Mouse (Mus musculus): Measurements from ENCODE around the gene Arl4c. TPM values are rescaled to one million over a fixed set of nuclear protein-coding genes. Genes with fewer than 3 reads are reported as not detected.
"Not testable (repeated sequence)": the region's sequence is repeated elsewhere in the genome, so short reads cannot be mapped to it uniquely, and the experiment has no call there.

Gene Arl4c
- polyA plus RNA-seq, 1 experiment from 2014 or later = 0.94 TPM

DNA sequence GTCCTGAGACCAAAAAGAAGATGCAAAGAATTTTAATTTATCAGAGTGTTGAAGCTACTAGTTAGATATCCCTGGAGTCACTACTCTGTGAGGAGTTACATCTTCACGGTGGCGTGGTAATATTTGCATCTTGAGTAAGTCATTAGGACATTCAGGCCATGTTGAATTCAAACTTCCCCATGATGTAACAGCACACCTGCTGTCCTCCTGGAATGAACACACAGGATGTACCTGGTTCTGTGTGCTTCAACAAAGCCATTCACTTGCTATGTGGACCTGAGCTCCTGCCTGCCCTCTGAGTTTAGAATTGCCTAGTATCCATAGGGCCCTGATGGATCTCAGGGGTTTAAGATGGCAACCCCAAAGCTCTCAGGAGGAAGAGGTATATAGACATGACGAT lies 60.8 kb downstream of the Arl4c start:
- no peak overlapping the region for H3K9ac ChIP-seq
- no peaks in the 10 kb centered on the region for H3K9me3 ChIP-seq (replicated peaks)
- no peaks in the 10 kb centered on the region for H3K36me3 ChIP-seq (replicated peaks)
- WGBS (ENCODE audit: insufficient replicate concordance) = 59% methylated on average over 3 of the region's 3 CpGs
- no peak overlapping the region for H3K27ac ChIP-seq (replicated peaks)
- H3K4me3 ChIP-seq (replicated peaks) = no peak overlapping the region
- no peak overlapping the region for H3K4me2 ChIP-seq
- ATAC-seq (ENCODE audit: insufficient read depth) = no peak
- peaks cover 9% of the 10 kb centered on the region; the same call in 1 of the 2 replicates for H3K4me1 ChIP-seq (replicated peaks)
- no peaks in the 10 kb centered on the region for H3K27me3 ChIP-seq

DNA sequence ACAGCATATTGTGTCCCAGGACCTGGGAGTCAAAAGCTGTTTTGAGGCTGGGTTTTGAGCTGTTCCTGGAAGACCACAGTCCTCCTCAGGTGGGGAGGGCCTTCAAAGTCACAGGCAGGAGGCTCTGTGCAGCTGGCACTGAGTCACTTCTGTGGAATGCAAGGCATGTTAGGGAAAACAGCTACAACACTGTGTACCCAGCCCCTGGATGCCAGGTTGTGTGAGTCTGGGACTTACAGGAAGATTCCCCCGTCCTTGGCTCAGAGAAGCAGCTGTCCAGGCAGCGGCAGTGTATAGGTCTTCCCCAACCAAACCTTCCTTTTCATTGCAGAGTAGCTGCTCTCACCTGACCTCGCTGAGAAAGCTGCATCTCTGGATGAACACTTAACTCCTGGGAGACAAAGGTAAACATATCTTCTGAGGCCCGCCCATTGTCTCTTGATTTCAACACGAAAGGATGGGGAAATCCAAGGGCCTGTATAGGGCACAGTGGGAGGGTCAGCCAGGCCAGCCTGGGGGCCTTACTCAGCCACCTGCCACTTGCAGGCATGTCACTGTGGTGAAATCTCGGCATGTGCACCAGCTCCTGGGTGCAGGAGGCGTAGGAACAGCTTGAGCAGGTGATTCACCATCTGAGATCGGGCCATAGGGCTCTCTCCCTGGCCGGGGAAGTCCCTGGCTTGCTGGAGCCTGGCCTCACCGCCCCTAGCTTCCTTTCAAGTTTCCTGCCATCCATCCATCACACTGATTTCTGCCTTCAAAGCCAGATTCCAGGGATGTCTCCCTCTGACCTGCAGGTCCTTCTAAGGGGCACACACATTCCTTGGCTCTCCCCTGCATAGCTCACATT lies 62.4 kb downstream of the Arl4c start:
- Histone ChIP-seq H3K9me3 (replicated peaks) (no peaks in the 10 kb centered on the region), H3K4me1 (replicated peaks) (peaks cover 5% of the 10 kb centered on the region; the same call in 1 of the 2 replicates), H3K27ac (replicated peaks) (no peak overlapping the region), H3K9ac (no peak overlapping the region), H3K4me2 (no peak overlapping the region), H3K4me3 (replicated peaks) (no peak overlapping the region), H3K27me3 (no peaks in the 10 kb centered on the region), H3K36me3 (replicated peaks) (no peaks in the 10 kb centered on the region)
- no peak for ATAC-seq (ENCODE audit: insufficient read depth)
- WGBS (ENCODE audit: insufficient replicate concordance) = 34% methylated on average over 10 of the region's 10 CpGs

DNA sequence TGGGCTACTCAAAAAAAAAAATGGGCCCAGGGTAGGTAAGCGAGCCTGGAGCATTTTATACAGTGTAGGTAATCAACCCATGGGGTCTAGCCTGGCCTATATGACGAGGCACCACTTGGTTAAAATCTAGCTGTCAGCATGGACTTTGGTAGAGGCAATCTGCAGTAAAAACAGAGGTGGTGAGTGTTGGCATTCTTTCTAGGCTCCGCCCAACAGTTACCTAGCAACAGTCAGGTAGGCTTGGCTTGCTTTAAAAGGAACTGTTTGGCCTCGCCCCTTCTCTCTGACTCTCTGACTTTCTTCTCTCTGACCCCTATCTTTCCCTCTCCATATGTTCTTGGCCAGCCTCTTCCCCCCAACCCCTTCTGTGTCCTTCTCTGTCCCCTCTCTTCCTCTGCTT lies 63.4 kb downstream of the Arl4c start:
- H3K9me3 ChIP-seq (replicated peaks) = no peaks in the 10 kb centered on the region
- no peaks in the 10 kb centered on the region for H3K27me3 ChIP-seq
- WGBS (ENCODE audit: insufficient replicate concordance) = 45% methylated on average over 4 of the region's 4 CpGs
- no peak for ATAC-seq (ENCODE audit: insufficient read depth)
- no peak overlapping the region for H3K4me2 ChIP-seq
- H3K36me3 ChIP-seq (replicated peaks) = no peaks in the 10 kb centered on the region
- H3K4me3 ChIP-seq (replicated peaks) = no peak overlapping the region
- H3K4me1 ChIP-seq (replicated peaks) = peaks cover 5% of the 10 kb centered on the region; the same call in 1 of the 2 replicates
- H3K9ac ChIP-seq = no peak overlapping the region
- H3K27ac ChIP-seq (replicated peaks) = no peak overlapping the region

DNA sequence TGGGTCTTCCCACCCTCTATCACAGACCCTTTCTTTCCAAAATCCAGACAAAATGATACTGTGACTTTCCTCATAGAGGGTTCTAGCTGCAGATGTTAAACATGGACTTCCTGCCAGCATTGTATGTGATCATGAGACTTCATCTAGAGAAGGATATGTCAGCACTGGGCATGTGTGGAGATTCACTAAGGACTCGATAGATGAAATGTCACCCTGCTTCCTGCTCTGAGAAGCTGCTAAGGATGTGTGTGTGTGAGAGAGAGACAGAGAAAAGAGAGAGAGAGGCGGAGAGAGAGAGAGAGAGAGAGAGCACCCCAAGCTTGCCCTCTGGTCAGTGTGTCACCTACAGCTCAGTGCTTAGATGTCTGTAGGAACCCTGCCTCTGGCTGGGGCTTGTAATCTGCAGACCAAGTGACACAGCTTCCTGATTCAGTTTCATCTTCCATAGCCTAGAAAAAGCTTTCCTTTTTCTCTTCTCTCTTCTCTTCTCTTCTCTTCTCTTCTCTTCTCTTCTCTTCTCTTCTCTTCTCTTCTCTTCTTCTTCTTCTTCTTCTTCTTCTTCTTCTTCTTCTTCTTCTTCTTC lies 65.4 kb downstream of the Arl4c start:
- 32% methylated on average over 2 of the region's 2 CpGs for WGBS (ENCODE audit: insufficient replicate concordance)
- not testable (repeated sequence) for H3K9me3 ChIP-seq (replicated peaks); H3K4me2 ChIP-seq; H3K36me3 ChIP-seq (replicated peaks); H3K27ac ChIP-seq (replicated peaks); ATAC-seq (ENCODE audit: insufficient read depth); H3K4me3 ChIP-seq (replicated peaks); H3K9ac ChIP-seq; H3K4me1 ChIP-seq (replicated peaks); H3K27me3 ChIP-seq

- 19% methylated on average over 12 of the region's 12 CpGs for WGBS (ENCODE audit: insufficient replicate concordance)
Observed at GRCm38 (mm10) chr1:88635659-88636058, 66.4 kb downstream of the Arl4c start.

GRCm38 (mm10) chr1:88632851-88633250 lies 69.2 kb downstream of the Arl4c start:
- Histone ChIP-seq H3K4me3 (replicated peaks) (no peak overlapping the region), H3K4me2 (no peak overlapping the region), H3K9me3 (replicated peaks) (no peaks in the 10 kb centered on the region), H3K9ac (no peak overlapping the region), H3K27me3 (no peaks in the 10 kb centered on the region), H3K36me3 (replicated peaks) (no peaks in the 10 kb centered on the region), H3K27ac (replicated peaks) (no peak overlapping the region), H3K4me1 (replicated peaks) (no peaks in the 10 kb centered on the region; the same call in 1 of the 2 replicates)
- 57% methylated on average over 6 of the region's 6 CpGs for WGBS (ENCODE audit: insufficient replicate concordance)
- ATAC-seq (ENCODE audit: insufficient read depth) = no peak

More at GRCm38 (mm10) chr1:88635659-88636058, 66.4 kb downstream of the Arl4c start:
- Histone ChIP-seq H3K36me3 (replicated peaks) (no peaks in the 10 kb centered on the region), H3K9ac (no peak overlapping the region), H3K27ac (replicated peaks) (0 out of 2 replicates have a peak overlapping the region, but pooled peaks have one; percentile 14), H3K4me1 (replicated peaks) (peaks cover 5% of the 10 kb centered on the region; the same call in 1 of the 2 replicates), H3K27me3 (no peaks in the 10 kb centered on the region), H3K4me3 (replicated peaks) (no peak overlapping the region), H3K4me2 (no peak overlapping the region), H3K9me3 (replicated peaks) (no peaks in the 10 kb centered on the region)
- ATAC-seq (ENCODE audit: insufficient read depth) = no peak

- Histone ChIP-seq H3K27me3 (no peaks in the 10 kb centered on the region), H3K27ac (replicated peaks) (no peak overlapping the region), H3K9me3 (replicated peaks) (no peaks in the 10 kb centered on the region), H3K9ac (no peak overlapping the region), H3K4me3 (replicated peaks) (no peak overlapping the region), H3K36me3 (replicated peaks) (no peaks in the 10 kb centered on the region), H3K4me2 (no peak overlapping the region), H3K4me1 (replicated peaks) (no peaks in the 10 kb centered on the region)
- no peak for ATAC-seq (ENCODE audit: insufficient read depth)
- 34% methylated on average over 2 of the region's 2 CpGs for WGBS (ENCODE audit: insufficient replicate concordance)
Observed at GRCm38 (mm10) chr1:88629966-88630488, 72.0 kb downstream of the Arl4c start.

GRCm38 (mm10) chr1:88625190-88625589 lies 76.8 kb downstream of the Arl4c start:
- no peak overlapping the region for H3K4me3 ChIP-seq (replicated peaks)
- no peak overlapping the region for H3K4me2 ChIP-seq
- H3K36me3 ChIP-seq (replicated peaks) = no peaks in the 10 kb centered on the region
- H3K9me3 ChIP-seq (replicated peaks) = no peaks in the 10 kb centered on the region
- no peak overlapping the region for H3K9ac ChIP-seq
- H3K4me1 ChIP-seq (replicated peaks) = no peaks in the 10 kb centered on the region
- H3K27ac ChIP-seq (replicated peaks) = no peak overlapping the region
- no peaks in the 10 kb centered on the region for H3K27me3 ChIP-seq
- ATAC-seq (ENCODE audit: insufficient read depth) = no peak
- 13% methylated on average over 1 of the region's 1 CpGs for WGBS (ENCODE audit: insufficient replicate concordance)

GRCm38 (mm10) chr1:88624376-88624775 lies 77.6 kb downstream of the Arl4c start:
- H3K9me3 ChIP-seq (replicated peaks) = no peaks in the 10 kb centered on the region
- no peak overlapping the region for H3K4me3 ChIP-seq (replicated peaks)
- H3K27me3 ChIP-seq = no peaks in the 10 kb centered on the region
- WGBS (ENCODE audit: insufficient replicate concordance) = 66% methylated on average over 4 of the region's 4 CpGs
- H3K9ac ChIP-seq = no peak overlapping the region
- no peak overlapping the region for H3K4me2 ChIP-seq
- ATAC-seq (ENCODE audit: insufficient read depth) = no peak
- no peak overlapping the region for H3K27ac ChIP-seq (replicated peaks)
- no peaks in the 10 kb centered on the region for H3K4me1 ChIP-seq (replicated peaks)
- H3K36me3 ChIP-seq (replicated peaks) = no peaks in the 10 kb centered on the region

DNA sequence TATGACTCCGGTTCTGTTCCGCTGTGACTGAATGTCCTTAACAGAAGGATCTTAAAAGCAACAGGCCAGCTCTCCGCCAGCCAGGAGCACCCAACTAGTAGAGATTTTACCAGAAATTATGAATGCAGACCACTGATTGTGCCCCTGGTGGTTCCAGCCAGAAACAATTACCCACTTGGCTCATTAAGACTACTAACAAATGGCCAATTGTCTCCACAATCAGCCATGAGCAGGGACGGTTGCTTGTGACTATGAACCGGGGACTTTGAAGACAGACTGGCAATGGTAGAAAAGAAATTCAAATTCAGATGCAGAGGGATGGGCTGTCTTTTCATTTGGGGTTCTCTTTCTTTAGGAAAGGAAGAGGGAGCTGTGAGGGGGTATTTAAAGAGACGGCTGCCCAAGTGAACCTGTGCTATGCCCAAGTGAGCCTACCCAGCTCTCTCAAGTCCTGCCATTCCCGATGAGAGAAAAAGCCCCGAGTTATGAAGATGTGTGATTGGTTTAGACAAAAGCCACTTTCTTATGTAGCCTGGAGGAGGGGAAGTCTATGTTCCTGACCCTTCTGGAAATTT lies 78.4 kb downstream of the Arl4c start:
- 68% methylated on average over 8 of the region's 8 CpGs for WGBS (ENCODE audit: insufficient replicate concordance)
- Histone ChIP-seq H3K9ac (no peak overlapping the region), H3K9me3 (replicated peaks) (no peaks in the 10 kb centered on the region), H3K4me1 (replicated peaks) (no peaks in the 10 kb centered on the region), H3K4me3 (replicated peaks) (no peak overlapping the region), H3K27ac (replicated peaks) (no peak overlapping the region), H3K36me3 (replicated peaks) (no peaks in the 10 kb centered on the region), H3K27me3 (no peaks in the 10 kb centered on the region), H3K4me2 (no peak overlapping the region)
- ATAC-seq (ENCODE audit: insufficient read depth) = no peak
